In the genomic region with DNA sequence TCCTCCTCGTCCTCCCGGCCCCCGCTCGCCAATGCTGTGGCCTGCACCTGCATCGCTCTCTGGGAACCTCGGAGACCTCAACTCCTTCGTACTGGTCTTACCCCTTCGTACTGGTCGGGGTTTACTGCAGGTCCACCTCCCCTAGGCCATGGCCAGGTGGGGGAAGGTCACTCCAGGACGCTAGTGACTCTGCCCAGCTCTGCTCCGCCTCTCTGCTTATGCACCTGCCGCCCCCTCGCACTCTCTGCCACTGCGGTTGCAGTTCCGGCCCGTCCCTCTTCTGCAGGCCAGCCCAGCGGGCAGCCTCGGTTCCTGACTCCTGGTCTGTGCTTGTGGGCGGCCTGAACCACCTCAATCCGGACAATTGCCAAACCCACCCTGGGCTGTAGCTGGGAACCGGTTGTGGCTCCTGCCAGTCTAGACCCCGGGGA, we compare ENCODE assay signal across 8 mouse cellular contexts. TPM values are rescaled to one million over a fixed set of nuclear protein-coding genes. Genes with fewer than 3 reads are reported as not detected.
DNase-seq lines count a peak whose midpoint lies in the region; ATAC-seq and TF ChIP-seq lines count a peak whose summit lies in the region.

No protein-coding gene starts in this region.

- 1% methylated on average over 22 of the region's 22 CpGs for WGBS in neural tube, embryonic 14.5 days

- H3K4me2 ChIP-seq in neural tube, embryonic 14.5 days (ENCODE audit: low read depth, low read length): peak overlapping the region; percentile 57

- no peaks in the 10 kb centered on the region for H3K36me3 ChIP-seq in erythroblast, embryonic 14.5 days (ENCODE audit: control insufficient read depth)
- H3K36me3 ChIP-seq in neural tube, embryonic 14.5 days (ENCODE audit: control insufficient read depth, insufficient read depth, low read length): no peaks in the 10 kb centered on the region

- TF ChIP-seq POLR2A in bone marrow macrophage, adult 2 months (IDR thresholded peaks at IDR 0.05; ENCODE audit: borderline replicate concordance, low read depth, low read length): no peak

- DNase-seq in heart, adult 8-10 months (ENCODE audit: low spot score): peak; percentile 33
- DNase-seq in kidney, adult 18-20 months: peak; percentile 91
- peak; percentile 86 to 91 for DNase-seq in lung, adult 18-20 months
- no peak for DNase-seq in embryo, embryonic 9.5 days (ENCODE audit: extremely low spot score)

- peaks cover 10% of the 10 kb centered on the region for H3K4me1 ChIP-seq in erythroblast, embryonic 14.5 days (ENCODE audit: control insufficient read depth)
- H3K4me1 ChIP-seq in bone marrow macrophage, adult 2 months (ENCODE audit: control insufficient read depth, insufficient read depth, low read length): no peaks in the 10 kb centered on the region
- H3K4me1 ChIP-seq in neural tube, embryonic 14.5 days (ENCODE audit: control insufficient read depth, insufficient read depth, low read length): peaks cover 3% of the 10 kb centered on the region

- no peak overlapping the region for H3K27ac ChIP-seq in bone marrow macrophage, adult 2 months (ENCODE audit: insufficient read depth, low read depth, low read length)
- H3K27ac ChIP-seq in neural tube, embryonic 14.5 days (ENCODE audit: low read depth, low read length): peak overlapping the region; percentile 94

- no peak for ATAC-seq in erythroblast, adult 5-6 weeks (replicated peaks; ENCODE audit: low FRiP score, poor library complexity, severe bottlenecking)
- ATAC-seq in neural tube, embryonic 14.5 days (ENCODE audit: low read depth): peak; percentile 52

- H3K9ac ChIP-seq in neural tube, embryonic 14.5 days (replicated peaks; ENCODE audit: low read depth, low read length): peak overlapping the region; percentile 82

- H3K9me3 ChIP-seq in erythroblast, embryonic 14.5 days (ENCODE audit: control insufficient read depth, low read length): no peaks in the 10 kb centered on the region
- no peaks in the 10 kb centered on the region for H3K9me3 ChIP-seq in neural tube, embryonic 14.5 days (ENCODE audit: control insufficient read depth, low read length)

- H3K27me3 ChIP-seq in erythroblast, embryonic 14.5 days (ENCODE audit: control insufficient read depth): peaks cover 56% of the 10 kb centered on the region
- no peaks in the 10 kb centered on the region; the same call in 1 of the 2 replicates for H3K27me3 ChIP-seq in neural tube, embryonic 14.5 days (ENCODE audit: control insufficient read depth, insufficient read depth, low read length)

- H3K4me3 ChIP-seq in erythroblast, embryonic 14.5 days (replicated peaks): peak overlapping the region; percentile 56
- H3K4me3 ChIP-seq in bone marrow macrophage, adult 2 months (ENCODE audit: insufficient read depth, low read length): peak overlapping the region; percentile 58
- peak overlapping the region; percentile 73 for H3K4me3 ChIP-seq in neural tube, embryonic 14.5 days (ENCODE audit: low read depth, low read length)

- TF ChIP-seq CTCF in bone marrow macrophage, adult 2 months (IDR thresholded peaks at IDR 0.05; ENCODE audit: low read depth, low read length): no peak

RNA-seq across cellular contexts. Expression of gene Atp1b1, which starts 0.5 kb away (rescaled TPM):
- polyA plus RNA-seq in erythroblast, embryonic 14.5 days (2012): not detected in 2 replicates
- total RNA-seq in erythroblast, adult 5-6 weeks (2015; ENCODE audit: low replicate concordance): 6.5 and 9.4 TPM in 2 replicates
- 1.7 and 2.9 TPM in 2 replicates for total RNA-seq in erythroblast, adult 5-6 weeks (2017; ENCODE audit: low replicate concordance)
- polyA plus RNA-seq in bone marrow macrophage, adult 2 months (2012; ENCODE audit: insufficient read depth, insufficient read length, missing spikeins): not detected in 2 replicates
- 100 to 1,000 TPM; 315 to 378 (median 343) TPM for total RNA-seq in heart, adult 8-10 months (2022)
- 266 and 271 TPM in 2 replicates for polyA plus RNA-seq in neural tube, embryonic 14.5 days (2014; fragmentation: Nextera tagmentation; extraction: Ambion mirVana)

Comparison
In these comparisons a context has a peak if more than half of its experiments do, and no peak if none do; other contexts are left out.
1. RNA of gene Atp1b1, which starts 0.5 kb away (polyA plus RNA-seq): 266 to 271 TPM in neural tube, embryonic 14.5 days; not detected in bone marrow macrophage, adult 2 months and not detected in erythroblast, embryonic 14.5 days; every median in the first group is over 100 times any median in the second.
2. Peak in every context shown above with its lines, with median percentiles within 50 percentile points of each other: H3K4me3 ChIP-seq.